Mouse (Mus musculus) spleen, adult 2 months (tissue): ENCODE results near the gene Gm5150.

ENCODE experiments used
- CTCF ChIP-seq: fragments of 200-500 bp; IDR thresholded peaks from 2 replicates; pipeline ENCODE4 v1.5.1; 2011; ENCODE audit warnings: mild to moderate bottlenecking, inconsistent platforms; ENCODE audit not compliant: insufficient read depth, insufficient read length, insufficient replicate concordance; ENCODE audit errors: extremely low read depth
- POLR2A ChIP-seq: fragments of 200-500 bp; IDR thresholded peaks from 2 replicates; pipeline ENCODE4 v1.6.1; 2011; ENCODE audit warnings: low read depth, low read length, inconsistent platforms

GRCm38 (mm10) chr3:16007827-16008226 is 1.6 kb upstream of the Gm5150 start:
- TF ChIP-seq CTCF (no peak), POLR2A (no peak)
